Mouse (Mus musculus) spleen, postnatal 36 days (tissue): ENCODE measurements around the gene Abhd12b.

Source experiments
- DNase-seq, 2 experiments: peaks; one replicate each; pipeline ENCODE4 v3.0.0; 2022; ENCODE audit warnings: low spot score in 2 of 2, mixed read lengths in 1 of 2

Abhd12b gene

DNA sequence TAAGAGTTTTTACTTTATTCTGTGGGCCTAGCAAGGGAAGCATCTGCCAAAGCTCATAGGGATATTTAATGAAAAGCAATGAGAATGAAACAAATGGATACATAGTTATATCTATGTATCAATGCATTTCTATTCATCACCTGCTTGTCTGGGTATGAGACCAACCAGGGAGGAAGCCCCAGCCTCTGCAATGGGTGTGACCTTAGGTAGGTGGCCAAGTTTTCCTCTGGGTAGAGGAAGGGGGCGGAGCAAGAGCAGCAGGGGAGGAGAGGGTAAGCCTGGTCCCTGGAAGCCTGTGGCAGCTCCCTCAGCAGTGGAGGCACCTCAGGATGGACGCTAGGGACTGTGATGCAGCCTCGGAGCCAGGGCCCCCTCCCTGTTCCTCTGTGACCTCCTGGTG lies at the start of gene Abhd12b:
TSS of gene Abhd12b (plus strand) at position 301 of the 400 bp plus-strand sequence.
- no peak for DNase-seq

DNA sequence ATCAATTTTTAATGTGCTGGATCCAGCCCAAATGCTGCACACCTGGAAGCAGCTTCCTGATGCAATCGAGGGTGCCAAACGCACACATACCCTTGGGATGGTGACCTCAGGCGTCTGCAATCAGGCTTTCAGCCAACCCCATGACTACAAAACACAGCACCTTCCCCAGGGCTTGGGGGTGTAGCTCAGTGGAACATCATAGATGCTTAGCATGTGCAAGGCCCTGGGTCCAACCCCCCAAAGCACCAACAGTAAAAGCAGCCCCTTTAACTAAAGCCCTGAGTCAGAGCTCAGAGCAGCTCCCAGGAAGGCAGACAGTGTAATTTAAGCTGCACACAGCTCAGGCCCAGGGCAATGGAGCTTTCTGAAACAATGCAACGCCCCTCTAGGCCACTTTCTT lies 49.7 kb upstream of the Abhd12b start:
- no peak for DNase-seq

DNA sequence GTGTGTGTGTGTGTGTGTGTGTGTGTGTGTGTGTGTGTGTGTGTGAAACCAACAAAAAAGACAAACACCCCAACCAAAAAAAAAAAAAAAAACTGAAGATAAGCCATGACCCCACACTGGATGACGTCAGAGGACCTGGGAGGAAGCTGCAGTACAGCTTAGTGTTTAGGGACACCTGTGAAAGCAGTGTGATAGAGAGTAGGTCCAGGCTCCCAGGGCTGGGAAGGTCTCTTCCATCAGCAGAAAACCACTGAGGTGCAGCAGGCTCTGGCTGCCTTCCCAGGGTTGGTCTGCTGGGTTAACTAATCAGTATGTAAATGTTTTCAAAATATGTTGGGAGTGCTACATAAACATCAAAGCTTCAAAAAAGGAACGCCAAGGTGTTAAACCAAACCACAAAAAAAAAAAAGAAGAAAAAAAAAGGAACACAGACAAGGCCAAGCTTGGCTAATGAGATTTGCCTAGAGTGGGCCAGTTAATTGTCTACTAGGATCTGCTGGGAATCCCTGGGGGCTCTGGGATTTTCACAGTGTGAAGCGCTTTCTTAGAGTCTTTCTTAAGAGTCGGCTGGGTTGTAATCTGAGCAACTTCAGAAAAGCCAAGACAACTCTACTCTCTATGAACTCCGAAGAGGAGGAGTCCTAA lies 49.0 kb upstream of the Abhd12b start:
- DNase-seq = no peak

GRCm38 (mm10) chr12:70105885-70106284 lies 48.1 kb upstream of the Abhd12b start:
- no peak for DNase-seq

- no peak for DNase-seq
Measured at GRCm38 (mm10) chr12:70106508-70106907, 47.4 kb upstream of the Abhd12b start.

GRCm38 (mm10) chr12:70108104-70108503 lies 45.8 kb upstream of the Abhd12b start:
- no peak for DNase-seq

GRCm38 (mm10) chr12:70109921-70110320 lies 44.0 kb upstream of the Abhd12b start:
- no peak for DNase-seq

GRCm38 (mm10) chr12:70110375-70111116 lies 43.4 kb upstream of the Abhd12b start:
- no peak for DNase-seq

DNA sequence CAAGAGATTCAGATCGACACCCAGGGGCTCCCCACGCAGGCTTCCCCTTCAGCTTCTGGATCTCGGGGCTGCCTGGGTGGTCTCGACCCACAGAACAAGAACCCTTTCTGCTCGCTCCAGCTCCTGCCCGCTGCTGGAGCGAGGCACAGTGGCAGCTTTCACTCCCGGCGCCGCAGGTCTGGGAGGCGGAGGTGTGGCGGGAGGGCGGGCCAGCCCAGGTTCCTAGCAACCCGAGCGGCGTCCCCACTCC lies 42.9 kb upstream of the Abhd12b start:
- DNase-seq = no peak

DNA sequence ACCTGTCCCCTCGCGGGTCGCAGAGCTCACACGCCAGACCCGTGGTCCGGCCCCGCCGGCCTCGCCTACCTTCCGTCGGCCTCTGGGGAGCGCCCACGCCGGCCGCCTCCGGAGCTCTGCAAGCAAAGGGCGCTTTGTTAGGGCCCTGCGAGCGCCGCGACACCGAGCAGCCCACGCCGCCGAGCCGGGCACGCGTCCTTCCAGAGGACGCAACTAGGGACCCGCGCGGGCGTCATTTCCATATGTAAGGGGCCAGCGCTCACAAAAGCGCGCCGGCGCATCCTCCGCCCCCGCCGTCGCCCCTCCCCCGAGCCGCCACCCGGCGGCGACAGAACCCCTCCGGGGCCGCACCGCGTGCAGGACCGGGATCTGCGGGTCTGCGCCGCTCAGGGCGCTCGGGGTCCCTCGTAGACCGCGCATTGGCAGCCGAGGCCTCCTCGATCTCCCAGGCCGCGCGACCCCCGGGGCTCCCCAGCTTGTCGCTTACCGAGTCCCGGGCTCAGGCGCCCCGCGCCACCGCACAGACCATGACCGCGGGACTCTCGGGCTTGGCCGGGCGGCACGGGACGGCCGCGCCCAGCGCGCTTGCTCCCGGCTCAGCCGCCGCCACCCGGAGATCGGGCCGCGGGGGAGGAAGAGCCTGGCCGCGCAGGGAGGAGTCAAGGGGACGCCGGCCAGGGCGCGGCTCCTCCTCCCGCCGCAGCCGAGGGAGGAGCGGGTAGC lies 42.4 kb upstream of the Abhd12b start:
- DNase-seq = peak; percentile 79 to 81

- DNase-seq = no peak
Measured at GRCm38 (mm10) chr12:70112090-70112383, 41.9 kb upstream of the Abhd12b start.

DNA sequence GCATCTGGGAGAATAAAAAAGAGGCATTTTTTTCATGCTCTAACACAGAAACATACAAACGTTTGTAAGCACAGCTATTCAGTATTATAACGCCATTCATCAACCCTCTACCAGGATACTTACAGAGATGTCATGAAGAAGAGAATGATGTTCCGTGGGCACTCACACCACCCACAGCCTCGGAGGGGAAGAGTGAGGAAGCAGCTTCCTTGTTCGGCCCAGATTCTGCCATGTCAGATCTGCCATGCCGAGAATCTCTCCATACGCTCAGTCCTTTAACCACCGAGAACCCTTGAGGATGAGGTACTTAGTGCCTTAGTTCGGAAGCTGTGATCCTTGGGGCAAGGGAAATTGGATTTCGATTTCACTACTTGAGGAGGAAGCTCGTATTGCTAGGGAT lies 40.6 kb upstream of the Abhd12b start, which contains the start of gene Nin:
TSS of gene Nin (minus strand) at position 367 of the 400 bp plus-strand sequence.
- DNase-seq = no peak

DNA sequence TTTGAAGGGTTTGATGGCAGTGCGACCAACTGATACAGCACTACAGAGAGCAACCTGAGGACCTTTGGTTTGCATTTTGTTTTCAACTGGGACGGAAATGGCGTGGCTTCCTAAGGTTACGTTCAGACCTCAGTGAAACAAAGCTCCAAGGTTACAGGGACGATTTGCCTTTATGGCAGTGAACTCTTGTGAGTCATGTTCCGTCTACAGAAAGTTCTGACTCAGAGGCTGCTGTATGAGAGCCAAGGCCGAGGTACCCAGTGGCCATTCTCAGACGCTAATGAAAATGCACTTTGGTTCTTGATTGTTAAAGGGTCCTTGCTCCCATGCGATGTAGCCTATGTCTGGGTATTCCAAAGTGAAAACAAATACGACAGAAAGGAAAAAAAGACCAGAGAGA lies 36.8 kb upstream of the Abhd12b start:
- DNase-seq = no peak

GRCm38 (mm10) chr12:70118721-70119345 lies 35.1 kb upstream of the Abhd12b start:
- no peak for DNase-seq

DNA sequence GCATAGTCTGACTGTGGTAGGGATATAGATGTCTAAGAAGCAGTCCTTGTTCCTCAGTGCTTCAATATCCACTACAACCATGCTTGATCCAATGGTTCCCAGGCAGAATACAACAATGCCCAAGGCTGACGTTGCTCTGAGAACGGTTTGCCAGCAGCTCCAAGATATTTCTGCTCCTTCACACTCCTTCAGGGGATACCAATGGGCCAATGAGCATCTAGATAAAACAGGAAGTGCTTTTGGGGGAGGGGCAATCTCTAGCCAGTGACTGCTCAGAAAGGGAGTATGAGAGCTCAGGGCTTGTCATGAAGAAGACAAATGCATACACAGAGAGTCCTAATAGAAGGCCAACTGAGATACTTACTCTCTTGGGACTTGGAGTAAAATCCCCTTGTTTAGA lies 34.4 kb upstream of the Abhd12b start:
- DNase-seq = no peak

DNA sequence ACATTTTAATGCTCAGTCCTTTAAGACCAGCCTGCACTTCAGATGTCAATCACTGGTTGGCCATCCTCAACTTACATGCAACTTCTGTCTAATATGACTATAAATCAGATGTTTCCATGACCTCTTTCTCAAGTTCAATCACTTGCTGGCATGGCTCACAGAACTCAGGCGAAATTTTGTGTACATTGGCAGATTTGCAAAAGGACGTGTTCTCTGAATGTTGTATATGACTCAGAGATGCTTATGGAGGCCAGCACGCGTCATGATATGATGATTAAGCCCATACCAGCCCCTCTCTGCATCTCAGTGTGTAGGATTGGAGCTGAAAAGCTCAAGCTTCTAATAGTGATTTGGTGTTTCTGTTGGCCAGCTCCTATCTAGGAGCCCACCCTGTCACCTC lies 27.3 kb upstream of the Abhd12b start:
- DNase-seq = no peak

DNA sequence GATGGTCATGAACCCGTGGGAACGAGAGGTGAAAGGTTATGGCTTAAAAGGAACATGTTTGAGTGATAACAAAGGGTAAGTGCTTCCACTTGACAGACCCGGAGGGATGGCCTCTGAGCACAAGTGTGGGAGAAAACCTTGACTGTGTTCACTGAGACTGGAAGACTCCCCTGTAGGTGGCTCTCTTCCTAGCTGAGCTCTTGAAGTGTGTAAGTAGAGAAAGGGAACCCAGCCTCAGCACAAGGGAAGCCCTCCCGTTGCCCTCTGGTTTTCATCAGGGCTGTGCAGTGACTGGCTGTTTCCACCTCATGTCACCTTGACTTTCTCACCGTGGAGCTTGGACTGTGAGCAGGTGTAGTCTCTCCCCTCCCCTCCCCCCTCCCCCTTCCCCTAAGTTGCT lies 24.8 kb upstream of the Abhd12b start:
- DNase-seq = peak; percentile 31 to 50

DNA sequence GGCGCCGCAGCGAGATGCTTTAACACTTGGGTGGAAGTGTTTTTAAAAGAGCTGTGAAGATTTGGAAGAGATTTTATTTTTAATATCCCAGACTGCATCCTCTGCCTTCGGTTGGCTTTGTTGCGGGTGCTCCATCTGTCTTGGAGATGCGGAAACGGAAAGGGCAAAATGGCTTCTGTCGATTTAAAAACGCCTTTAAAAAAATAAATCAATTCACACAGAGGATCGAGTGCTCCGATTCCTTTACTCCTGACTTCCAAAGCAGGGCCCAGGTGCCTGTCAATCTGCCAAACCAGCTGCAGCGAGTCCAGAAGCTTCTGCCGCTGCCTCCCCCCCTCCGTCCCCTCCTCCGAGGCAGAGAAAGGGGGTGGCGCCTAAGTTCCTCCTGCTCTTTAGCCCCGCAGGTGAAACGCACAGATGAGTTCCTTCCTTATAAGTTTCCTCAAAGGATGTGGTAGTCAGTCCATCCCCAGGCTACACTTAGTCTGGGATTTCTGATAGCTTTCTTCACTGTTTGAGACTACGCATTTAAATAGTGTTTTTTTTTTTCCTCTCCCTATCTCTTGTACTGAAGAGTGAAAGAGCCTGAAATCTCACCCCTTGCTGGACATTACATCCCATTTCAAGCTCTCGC lies 22.8 kb upstream of the Abhd12b start:
- no peak for DNase-seq

DNA sequence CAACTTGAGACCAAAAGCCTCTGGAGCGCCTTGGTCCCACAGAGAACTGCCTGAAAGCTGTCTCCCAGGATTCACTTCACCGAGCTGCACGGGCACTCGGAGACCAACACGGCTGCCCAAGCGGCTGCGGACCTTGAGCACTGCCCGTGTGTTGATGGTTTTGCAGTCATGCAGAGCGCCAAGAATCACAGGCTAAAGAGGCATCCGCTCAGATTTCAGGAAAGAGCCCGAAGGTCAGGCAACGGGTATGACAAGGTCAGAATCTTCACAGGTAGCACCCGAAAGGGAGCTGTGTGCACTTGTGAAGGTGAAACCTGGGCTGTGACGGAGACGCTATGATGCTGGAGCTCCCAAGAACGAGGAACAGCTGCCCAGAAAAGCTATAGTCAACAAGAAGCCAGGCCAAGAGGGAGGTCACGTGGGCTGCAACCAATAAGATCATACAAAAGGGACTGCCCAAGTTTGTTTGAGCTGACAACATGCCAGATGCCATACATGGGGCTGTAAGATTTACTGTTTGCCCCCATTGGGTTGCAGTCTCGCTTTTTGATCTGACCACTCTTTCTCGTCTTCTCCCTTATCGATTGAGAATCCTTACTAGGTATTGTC lies 19.2 kb upstream of the Abhd12b start:
- no peak for DNase-seq

DNA sequence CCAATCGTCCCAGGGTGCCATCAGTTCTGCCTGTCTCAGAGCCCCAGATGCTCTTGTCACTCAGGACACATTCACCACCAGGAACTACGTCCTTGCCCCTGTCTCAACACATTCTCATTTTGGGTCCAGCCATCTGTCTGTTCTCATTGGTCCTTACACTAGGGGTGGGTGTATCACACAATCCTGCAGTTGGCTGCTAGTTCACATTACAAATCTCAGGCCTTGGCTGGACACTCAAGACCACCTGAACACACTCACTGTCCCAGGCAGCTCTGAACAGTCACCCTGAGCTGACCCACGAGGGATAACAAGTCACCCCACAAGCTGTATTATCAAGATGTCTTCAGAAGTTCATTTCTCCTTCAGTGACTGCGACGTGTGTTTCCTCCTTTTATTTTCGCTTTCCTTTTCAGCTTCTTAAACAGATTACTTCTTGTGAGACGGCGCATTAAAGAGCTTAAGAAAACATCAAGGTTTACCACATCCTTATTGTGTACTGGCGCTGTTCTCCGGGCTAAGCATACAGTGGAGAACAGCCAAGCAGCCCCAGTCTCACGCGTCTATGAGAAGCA lies 17.7 kb upstream of the Abhd12b start:
- DNase-seq = peak; percentile 76 to 78

GRCm38 (mm10) chr12:70137095-70137494 lies 16.8 kb upstream of the Abhd12b start:
- no peak for DNase-seq

- DNase-seq = no peak
Measured at GRCm38 (mm10) chr12:70137626-70138025, 16.3 kb upstream of the Abhd12b start.
